Mouse (Mus musculus) liver, embryonic 14.5 days (tissue): ENCODE measurements around the gene Ngrn. TPM values are rescaled to one million over a fixed set of nuclear protein-coding genes. Genes with fewer than 3 reads are reported as not detected.

Experiments used
- ATAC-seq: fragments of 200-750 bp; cut with Nextera tagmentation; 2 replicates; pipeline ENCODE4 v1.8.0; 2017; ENCODE audit warnings: moderate number of reproducible peaks, mild to moderate bottlenecking, moderate library complexity; ENCODE audit not compliant: insufficient read depth
- DNase-seq, 3 experiments: peaks; one replicate each; pipeline ENCODE4 v3.0.0-alpha.2; 2012 to 2013; ENCODE audit warnings: low read depth in 3 of 3, low spot score in 3 of 3
- H3K27ac ChIP-seq: fragments of 300-500 bp; sonication (generic); 2 replicates; pipeline ENCODE4 v1.5.1; 2014; ENCODE audit warnings: moderate library complexity, mild to moderate bottlenecking, control low read depth, inconsistent platforms
- H3K27me3 ChIP-seq: fragments of 300-500 bp; sonication (generic); 2 replicates; pipeline ENCODE4 v1.6.1; 2014; ENCODE audit warnings: mild to moderate bottlenecking, low read length, moderate library complexity; ENCODE audit not compliant: control insufficient read depth, insufficient read depth
- H3K36me3 ChIP-seq: fragments of 300-500 bp; sonication (generic); replicated peaks from 2 replicates; pipeline ENCODE4 v1.6.1; 2014; ENCODE audit warnings: low read depth; ENCODE audit not compliant: control insufficient read depth, insufficient read depth
- H3K4me1 ChIP-seq, 2 experiments: fragments of 200-500 bp in 1 of 2; fragments of 300-500 bp in 1 of 2; sonication (generic) in 1 of 2; replicated peaks; 2 replicates each; pipeline ENCODE4 v1.6.1; 2012 to 2014; ENCODE audit warnings: antibody characterized with exemption in 1 of 2, inconsistent platforms in 1 of 2, low read length in 1 of 2; ENCODE audit not compliant: control insufficient read depth in 2 of 2, insufficient read depth in 2 of 2
- H3K4me2 ChIP-seq: fragments of 300-500 bp; sonication (generic); 2 replicates; pipeline ENCODE4 v1.6.1; 2014; ENCODE audit warnings: low read depth, mild to moderate bottlenecking, control low read depth, moderate library complexity
- H3K4me3 ChIP-seq, 2 experiments: fragments of 200-500 bp in 1 of 2; fragments of 300-500 bp in 1 of 2; sonication (generic) in 1 of 2; 2 replicates each; pipeline ENCODE4 v1.5.1; 2012 to 2014; ENCODE audit warnings: low read depth in 2 of 2, low read length in 2 of 2, mild to moderate bottlenecking in 2 of 2, control low read depth in 1 of 2, inconsistent platforms in 1 of 2, moderate library complexity in 1 of 2; ENCODE audit not compliant: insufficient read depth in 1 of 2
- H3K9ac ChIP-seq: fragments of 300-500 bp; sonication (generic); replicated peaks from 2 replicates; pipeline ENCODE4 v1.6.1; 2014; ENCODE audit warnings: mild to moderate bottlenecking, control low read depth, moderate library complexity
- H3K9me3 ChIP-seq: fragments of 300-500 bp; sonication (generic); 2 replicates; pipeline ENCODE4 v1.6.1; 2016; ENCODE audit warnings: low read length, mixed read lengths; ENCODE audit not compliant: control insufficient read depth
- CTCF ChIP-seq: IDR thresholded peaks from 2 replicates; pipeline ENCODE4 v1.5.1; 2016; ENCODE audit warnings: antibody characterized with exemption, low read depth, control low read depth
- EP300 ChIP-seq: IDR thresholded peaks from 2 replicates; pipeline ENCODE4 v1.6.1; 2016; ENCODE audit warnings: antibody characterized with exemption, low read depth
- WGBS: fragments of 180-500 bp; shearing (Covaris S2); extraction: QIAGEN DNeasy Blood & Tissue Kit; methylation state at CpG from one replicate; pipeline ENCODE4 v1.1.7; 2014; ENCODE audit not compliant: insufficient replicate concordance; 5-methylcytosine and 5-hydroxymethylcytosine counted together
- polyA plus RNA-seq, 2 experiments: library from polyadenylated mRNA; depleted of rRNA in 1 of 2; stranded (reverse) in 1 of 2; unstranded in 1 of 2; fragments of >200 nt; fragmentation: Nextera tagmentation in 1 of 2; extraction: Ambion mirVana in 1 of 2; gene quantifications; 2 replicates each; pipeline versions ENCODE4 v1.2.1 to v1.2.3; 2012 to 2014

The Ngrn gene
- polyA plus RNA-seq, 2 experiments, result 21.4 to 26.7 TPM

DNA sequence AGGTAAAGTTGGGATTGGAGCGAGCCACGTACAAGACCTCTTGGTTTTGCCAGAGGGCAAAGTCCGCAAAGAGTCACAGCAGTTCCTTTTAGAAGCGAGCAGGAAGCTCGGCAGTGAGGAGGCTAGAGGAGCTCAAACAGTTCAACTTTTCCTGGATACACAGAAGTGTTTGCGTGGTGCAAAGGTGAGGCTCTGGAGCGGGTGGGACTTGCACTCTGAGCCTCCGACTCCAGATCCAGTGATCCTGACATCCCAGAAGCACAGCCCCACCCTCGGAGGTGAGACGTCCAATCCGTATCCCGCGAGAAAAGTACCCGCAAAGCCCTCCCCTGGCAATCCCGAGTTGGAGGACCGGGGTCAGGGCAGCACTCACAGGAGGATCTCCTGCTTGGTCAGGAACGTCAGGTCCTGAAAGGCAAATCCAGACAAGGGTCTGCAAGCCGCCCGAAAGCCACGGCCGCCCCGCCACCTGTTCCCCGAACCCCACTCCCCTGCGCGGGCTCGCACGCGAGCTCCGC is 29.0 kb upstream of the Ngrn start:
- whole genome bisulfite sequencing, result under 1% methylated on average over 29 of the region's 29 CpGs
- DNase-seq, result peak in 2 of 3 experiments; percentile 33 to 55

DNA sequence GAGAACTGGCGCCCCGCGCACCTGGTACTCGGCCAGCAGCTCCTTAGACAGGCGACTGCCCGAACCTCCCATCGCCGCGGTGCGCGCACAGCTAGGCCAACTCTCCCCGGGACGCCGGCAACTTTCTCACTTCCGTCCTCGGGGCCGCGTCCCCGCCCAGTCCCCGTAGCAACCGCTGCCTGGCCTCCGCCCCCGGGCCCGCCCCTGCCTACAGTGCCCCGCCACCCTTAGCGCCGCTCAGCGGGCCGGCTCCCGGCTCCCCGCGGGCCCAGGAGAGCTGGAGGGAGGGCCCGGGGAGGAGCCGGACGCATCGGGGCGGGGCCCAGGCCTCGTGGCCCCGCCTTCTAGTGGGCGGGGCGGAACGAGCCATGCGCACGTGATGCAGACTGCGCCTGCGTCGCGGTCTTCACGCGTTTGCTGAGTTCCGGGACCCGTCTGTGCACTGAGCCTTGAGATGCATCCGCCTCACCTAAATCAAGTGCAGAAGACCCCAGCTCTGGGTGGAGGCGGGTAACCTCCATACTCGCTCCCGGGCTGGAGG is 28.5 kb upstream of the Ngrn start, which contains the start of the genes Cib1 and Gdpgp1:
Gene Cib1 (minus strand): TSS at position 325 of the 541 bp plus-strand sequence.
Gene Gdpgp1 (plus strand): TSS at position 377 of the 541 bp plus-strand sequence.
- DNase-seq (peak; percentile 93 to 94 (median 94)), ATAC-seq (peak; percentile 100)
- H3K36me3 ChIP-seq, result peaks cover 2% of the 10 kb centered on the region
- WGBS, result under 1% methylated on average over 56 of the region's 56 CpGs
- peak within 1 kb of the TSS; percentile 88 to 91 for H3K4me3 ChIP-seq
- TF ChIP-seq CTCF (no peak; the same call in 1 of the 2 replicates), EP300 (no peak)
- peak within 1 kb of the TSS; percentile 89 for H3K27ac ChIP-seq
- peak within 1 kb of the TSS; percentile 94 for H3K9ac ChIP-seq
- H3K9me3 ChIP-seq, result no peaks in the 10 kb centered on the region
- peaks cover 10 to 22% of the 10 kb centered on the region in 2 experiments for H3K4me1 ChIP-seq
- peak within 1 kb of the TSS; percentile 99 for H3K4me2 ChIP-seq
- no peaks in the 10 kb centered on the region for H3K27me3 ChIP-seq

More for the DNA sequence above, 29.0 kb upstream of the Ngrn start:
- TF ChIP-seq EP300 (no peak), CTCF (no peak)
- peak; percentile 47 for ATAC-seq
- Histone ChIP-seq H3K36me3 (peaks cover 8% of the 10 kb centered on the region), H3K4me2 (peak overlapping the region; percentile 99), H3K27me3 (no peaks in the 10 kb centered on the region), H3K4me3 (peak overlapping the region; percentile 88 to 91), H3K27ac (peak overlapping the region; percentile 89), H3K4me1 (peaks cover 10 to 22% of the 10 kb centered on the region in 2 experiments), H3K9me3 (no peaks in the 10 kb centered on the region), H3K9ac (peak overlapping the region; percentile 94)

DNA sequence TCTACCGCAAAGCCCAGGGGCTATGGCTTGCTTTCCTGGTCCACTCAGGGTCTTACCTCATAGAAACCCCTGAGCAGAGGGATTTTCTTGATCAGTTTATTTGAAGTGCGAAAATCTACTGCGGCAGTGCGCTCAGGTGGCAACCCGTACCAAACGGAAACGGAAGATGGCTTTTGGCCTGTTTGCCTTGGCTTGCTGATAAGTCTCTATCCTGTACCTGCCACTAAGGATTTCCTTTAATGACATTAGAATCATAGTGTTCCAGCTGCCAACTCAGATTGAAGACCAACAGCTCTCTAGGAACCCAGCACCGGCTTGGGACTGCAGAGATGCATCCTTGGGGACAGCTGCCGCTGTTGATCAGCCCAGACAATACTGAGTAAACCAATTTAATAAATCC is 27.2 kb upstream of the Ngrn start:
- H3K27me3 ChIP-seq, result no peaks in the 10 kb centered on the region
- H3K4me2 ChIP-seq, result peak overlapping the region; percentile 98
- ATAC-seq (no peak), DNase-seq (no peak)
- WGBS, result 35% methylated on average over 9 of the region's 9 CpGs
- TF ChIP-seq EP300, result no peak
- TF ChIP-seq CTCF, result no peak
- H3K9ac ChIP-seq, result peak overlapping the region; percentile 72
- H3K4me3 ChIP-seq, result peak overlapping the region; percentile 47 to 91
- peaks cover 6% of the 10 kb centered on the region for H3K36me3 ChIP-seq
- H3K27ac ChIP-seq, result peak overlapping the region; percentile 25
- H3K9me3 ChIP-seq, result no peaks in the 10 kb centered on the region
- H3K4me1 ChIP-seq, result peaks cover 10 to 22% of the 10 kb centered on the region in 2 experiments

DNA sequence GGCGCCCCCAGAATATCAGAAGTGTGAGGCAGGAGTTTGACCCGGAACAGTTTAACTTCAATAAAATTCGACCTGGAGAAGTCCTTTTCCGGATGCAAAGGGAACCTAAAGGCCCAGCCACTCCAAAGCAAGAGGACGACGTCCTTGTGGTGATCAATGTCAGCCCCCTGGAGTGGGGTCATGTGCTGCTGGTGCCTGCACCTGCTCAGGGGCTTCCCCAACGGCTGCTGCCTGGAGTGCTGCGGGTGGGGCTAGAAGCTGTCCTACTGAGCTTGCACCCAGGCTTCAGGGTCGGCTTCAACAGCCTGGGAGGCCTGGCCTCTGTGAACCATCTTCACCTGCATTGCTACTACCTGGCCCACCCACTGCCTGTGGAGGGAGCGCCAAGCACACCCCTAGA is 22.5 kb upstream of the Ngrn start:
- no peak overlapping the region for H3K4me3 ChIP-seq
- no peak for TF ChIP-seq CTCF
- no peak for TF ChIP-seq EP300
- no peaks in the 10 kb centered on the region for H3K9me3 ChIP-seq
- H3K36me3 ChIP-seq, result peaks cover 12% of the 10 kb centered on the region
- no peak for DNase-seq
- no peak for ATAC-seq
- no peaks in the 10 kb centered on the region for H3K27me3 ChIP-seq
- 76% methylated on average over 10 of the region's 10 CpGs for WGBS
- H3K27ac ChIP-seq, result no peak overlapping the region
- peaks cover 3 to 8% of the 10 kb centered on the region in 2 experiments for H3K4me1 ChIP-seq
- no peak overlapping the region for H3K4me2 ChIP-seq
- H3K9ac ChIP-seq, result no peak overlapping the region

DNA sequence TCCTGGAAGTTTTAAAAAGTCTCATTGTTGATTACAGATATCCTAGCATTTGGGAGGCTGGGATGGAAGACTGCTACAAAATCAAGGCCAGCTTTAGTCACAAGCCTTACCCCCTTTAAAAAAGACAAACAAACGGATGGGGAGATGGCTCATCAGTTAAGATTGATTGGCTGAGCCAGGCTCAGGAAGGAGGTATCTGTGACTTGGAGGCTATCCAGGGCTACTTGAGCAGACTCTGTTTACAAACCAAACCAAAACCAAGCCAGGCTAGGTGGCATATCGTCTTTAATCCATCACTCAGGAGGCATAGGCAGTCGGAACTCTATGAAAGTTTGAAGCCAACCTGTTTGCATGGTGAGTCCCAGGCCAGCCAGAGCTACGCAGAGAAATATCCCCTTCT is 19.4 kb upstream of the Ngrn start:
- WGBS, result 76% methylated on average over 4 of the region's 4 CpGs

More for the DNA sequence above, 19.4 kb upstream of the Ngrn start:
- Histone ChIP-seq H3K27me3 (no peaks in the 10 kb centered on the region), H3K36me3 (peaks cover 12% of the 10 kb centered on the region), H3K27ac (no peak overlapping the region), H3K9me3 (no peaks in the 10 kb centered on the region), H3K4me3 (no peak overlapping the region), H3K9ac (no peak overlapping the region), H3K4me2 (no peak overlapping the region), H3K4me1 (peaks cover 3 to 4% of the 10 kb centered on the region in 2 experiments)
- TF ChIP-seq EP300 (no peak), CTCF (no peak)
- no peak for ATAC-seq
- no peak for DNase-seq
